Mouse (Mus musculus) common myeloid progenitor, adult 5-6 weeks (primary cell): ENCODE results near the gene Bpifa6. TPM values are rescaled to one million over a fixed set of nuclear protein-coding genes. Genes with fewer than 3 reads are reported as not detected.
"Not testable (repeated sequence)": the region's sequence is repeated elsewhere in the genome, so short reads cannot be mapped to it uniquely, and the experiment has no call there.

Source experiments
- ATAC-seq: replicated peaks from 2 replicates; pipeline ENCODE4 v1.8.0; 2016; ENCODE audit warnings: low read depth, mild to moderate bottlenecking, moderate TSS enrichment, inconsistent platforms; ENCODE audit not compliant: poor library complexity, severe bottlenecking
- total RNA-seq: library from RNA; stranded (forward); fragments of 200-1000, 187-1606 nt; gene quantifications from 2 replicates; pipeline ENCODE4 v1.2.3, GENCODE M21; 2017

The Bpifa6 gene
- total RNA-seq, 1 experiment from 2014 or later, result not detected

DNA sequence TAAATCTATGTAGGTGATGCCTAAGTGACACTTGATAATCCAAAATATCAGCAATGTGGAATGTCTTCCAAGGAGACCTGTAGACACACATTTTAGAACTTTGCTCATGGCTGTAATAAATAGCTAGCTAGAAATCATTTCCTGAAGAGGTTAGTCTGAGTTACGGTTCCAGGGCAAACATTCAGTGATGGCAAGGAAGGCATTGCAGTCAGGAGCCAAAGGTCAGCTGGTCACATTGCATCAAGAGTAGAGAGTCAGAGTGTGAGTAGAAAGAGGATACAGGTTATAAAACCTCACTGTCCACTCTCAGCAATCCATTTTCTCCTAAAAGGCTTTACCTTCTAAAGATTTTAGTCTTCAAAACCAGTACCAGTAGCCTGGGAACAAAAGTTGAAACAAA lies 43.2 kb downstream of the Bpifa6 start:
- no peak for ATAC-seq

DNA sequence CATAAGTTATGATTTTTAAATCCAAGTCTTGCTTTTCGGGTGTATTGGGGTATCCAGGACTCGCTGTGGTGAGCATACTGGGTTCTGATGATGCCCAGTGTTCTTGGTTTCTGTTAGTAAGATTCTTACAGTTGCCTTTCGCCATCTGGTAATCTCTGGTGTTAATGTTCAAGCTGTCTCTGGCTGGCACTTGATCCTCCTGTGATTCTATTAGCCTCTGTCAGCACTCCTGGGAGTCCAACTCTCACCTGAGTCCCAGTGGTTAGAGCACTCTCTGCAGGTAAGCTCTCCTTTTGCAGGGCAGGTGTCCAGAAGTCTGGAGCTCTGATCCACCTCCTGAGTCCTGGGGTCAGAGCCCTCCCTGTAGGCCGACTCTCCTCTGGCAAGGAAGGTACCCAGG lies 49.9 kb downstream of the Bpifa6 start:
- not testable (repeated sequence) for ATAC-seq

DNA sequence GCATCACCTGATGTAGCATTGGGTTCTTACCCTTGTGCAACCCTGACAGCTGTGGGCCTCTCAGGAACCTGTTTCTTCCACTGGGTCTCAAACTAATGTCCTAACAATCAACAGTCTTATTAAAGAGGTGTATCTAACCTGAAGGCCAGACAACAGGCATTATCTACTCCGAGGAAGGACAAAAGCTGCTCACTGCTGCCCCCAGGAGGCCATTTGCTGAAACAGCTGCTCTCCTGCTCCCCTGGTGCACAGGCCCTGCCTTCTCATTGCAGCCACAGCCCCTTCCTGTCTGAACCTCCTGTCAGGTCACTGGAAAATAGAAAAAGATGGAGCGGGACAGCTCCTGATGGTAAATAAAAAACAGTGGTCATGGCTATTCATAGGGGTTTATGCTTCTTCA lies 64.2 kb downstream of the Bpifa6 start:
- ATAC-seq, result peak; percentile 65; the same call in 1 of the 2 replicates

DNA sequence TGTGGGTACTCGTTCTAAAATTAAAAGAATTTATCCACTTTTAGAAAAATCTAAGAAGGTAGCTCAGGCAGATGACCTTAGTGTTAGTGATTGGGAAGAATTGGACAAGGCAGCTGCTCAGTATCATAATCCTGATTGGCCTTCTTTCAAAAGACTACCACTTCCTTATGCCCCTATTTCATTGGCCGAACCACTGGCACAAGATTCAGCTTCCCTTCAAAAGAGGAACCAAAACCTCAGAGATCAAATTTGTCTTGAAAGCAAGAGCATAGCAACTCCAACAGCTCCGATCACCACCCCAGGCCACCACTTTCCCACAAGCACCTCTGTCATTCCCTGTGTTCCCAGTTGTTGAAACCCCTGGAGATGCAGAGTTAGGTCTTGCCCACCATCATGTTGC lies 70.0 kb downstream of the Bpifa6 start:
- ATAC-seq, result 0 out of 2 replicates have a peak, but pooled peaks have one; percentile 29

Other genes with a start within 250 kb of the Bpifa6 start
- gene Mapre1, start 233.7 kb upstream of the Bpifa6 start, total RNA-seq, result 190 and 224 TPM in 2 replicates
- 0.10 TPM in 1 of 2 replicates, not detected in the other for gene Efcab8, start 195.0 kb upstream of the Bpifa6 start, total RNA-seq
- gene Sun5, start 103.9 kb upstream of the Bpifa6 start, total RNA-seq, result not detected in 2 replicates
- gene Bpifb2, start 99.9 kb upstream of the Bpifa6 start, total RNA-seq, result not detected in 2 replicates
- gene Bpifb6, start 74.6 kb upstream of the Bpifa6 start, total RNA-seq, result not detected in 2 replicates
- gene Bpifb3, start 56.7 kb upstream of the Bpifa6 start, total RNA-seq, result not detected in 2 replicates
- gene Bpifb4, start 36.7 kb upstream of the Bpifa6 start, total RNA-seq, result not detected in 2 replicates
- not detected in 2 replicates for gene Bpifa2, start 33.3 kb downstream of the Bpifa6 start, total RNA-seq
- gene Bpifa3, start 155.4 kb downstream of the Bpifa6 start, total RNA-seq, result not detected in 2 replicates
- not detected in 2 replicates for gene Bpifa1, start 167.9 kb downstream of the Bpifa6 start, total RNA-seq
- not detected in 2 replicates for gene Bpifa5, start 187.7 kb downstream of the Bpifa6 start, total RNA-seq
- not detected in 2 replicates for gene Bpifb1, start 215.9 kb downstream of the Bpifa6 start, total RNA-seq
- gene Bpifb5, start 248.8 kb downstream of the Bpifa6 start, total RNA-seq, result not detected in 2 replicates